Mouse (Mus musculus): ENCODE measurements around the gene Pappa2. TPM values are rescaled to one million over a fixed set of nuclear protein-coding genes. Genes with fewer than 3 reads are reported as not detected.

The Pappa2 gene
- polyA plus RNA-seq, 1 experiment from 2014 or later: 1.1 TPM

DNA sequence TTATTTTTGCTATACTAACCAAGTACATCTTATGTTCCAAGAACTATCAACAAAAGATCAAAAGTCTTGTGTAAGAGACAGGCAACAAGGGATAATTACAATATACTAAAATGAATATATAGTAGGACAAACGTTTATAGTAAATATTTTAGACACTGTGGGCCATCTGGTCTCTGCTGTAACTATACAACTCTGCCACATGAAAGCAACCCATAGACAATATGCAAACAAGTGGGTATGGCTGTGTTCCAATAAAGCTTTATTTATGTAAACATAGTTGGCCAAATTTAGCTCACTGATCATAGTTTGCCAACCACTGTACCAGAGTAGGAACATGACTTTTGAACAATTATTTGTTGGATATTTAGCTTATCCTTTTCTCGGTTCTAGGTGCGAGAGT is 50.9 kb downstream of the Pappa2 start:
- no peaks in the 10 kb centered on the region for H3K27me3 ChIP-seq (ENCODE audit: control insufficient read depth, insufficient read depth, low read length)
- no peak overlapping the region for H3K4me3 ChIP-seq (replicated peaks; ENCODE audit: low read depth, low read length)
- H3K9me3 ChIP-seq (ENCODE audit: control insufficient read depth, low read length): no peaks in the 10 kb centered on the region
- WGBS: 79% methylated on average over 3 of the region's 3 CpGs
- H3K36me3 ChIP-seq (ENCODE audit: control insufficient read depth, insufficient read depth, low read length): no peaks in the 10 kb centered on the region
- no peaks in the 10 kb centered on the region for H3K4me1 ChIP-seq (ENCODE audit: control insufficient read depth, insufficient read depth, low read length)
- ATAC-seq (ENCODE audit: low FRiP score, low TSS enrichment) (no peak), DNase-seq (no peak)
- no peak overlapping the region for H3K4me2 ChIP-seq (ENCODE audit: low read length)
- no peak overlapping the region for H3K9ac ChIP-seq (replicated peaks; ENCODE audit: low read length)
- H3K27ac ChIP-seq (replicated peaks; ENCODE audit: low read depth, low read length): no peak overlapping the region

DNA sequence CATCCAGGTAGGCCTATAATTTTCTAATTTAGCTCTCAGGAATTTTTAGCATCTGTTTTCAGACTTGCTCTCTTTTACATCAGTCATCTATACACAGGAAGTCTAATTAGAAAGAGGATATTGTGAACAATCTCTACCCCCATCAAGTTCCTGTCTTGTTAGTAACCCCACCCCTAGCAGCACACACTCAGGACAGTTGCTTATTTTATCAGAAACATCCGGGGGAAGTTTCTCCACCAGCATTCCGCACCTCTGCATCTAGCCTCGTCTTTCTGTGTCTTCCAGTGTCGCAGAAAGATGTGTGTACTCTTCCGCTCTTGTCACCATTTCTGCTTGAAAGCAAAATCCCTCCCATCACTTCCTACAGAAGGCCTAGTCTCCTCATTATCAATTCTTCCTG is 59.8 kb downstream of the Pappa2 start:
- Histone ChIP-seq H3K4me1 (ENCODE audit: control insufficient read depth, insufficient read depth, low read length) (no peaks in the 10 kb centered on the region), H3K4me2 (ENCODE audit: low read length) (no peak overlapping the region), H3K9me3 (ENCODE audit: control insufficient read depth, low read length) (no peaks in the 10 kb centered on the region)

DNA sequence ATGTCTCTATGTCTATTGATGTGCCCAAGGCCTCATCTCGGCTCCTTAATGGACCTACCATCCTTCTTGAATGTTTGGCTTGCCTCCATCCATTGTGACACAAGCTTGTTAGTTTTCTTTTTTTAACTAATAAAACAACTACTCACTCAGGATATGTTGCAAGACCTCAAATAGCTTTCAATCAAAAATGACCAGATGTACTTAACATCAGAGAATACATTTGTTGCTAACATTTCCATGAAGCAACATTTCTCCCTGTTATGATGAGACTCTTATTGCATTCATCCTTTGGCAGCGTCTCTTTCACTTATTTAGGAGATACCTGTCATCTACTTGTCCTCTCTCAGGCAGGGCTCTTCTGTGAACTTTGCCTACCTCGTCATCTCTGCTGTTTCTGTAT is 61.4 kb downstream of the Pappa2 start:
- DNase-seq: no peak
- no peak for ATAC-seq (ENCODE audit: low FRiP score, low TSS enrichment)
- Histone ChIP-seq H3K27ac (replicated peaks; ENCODE audit: low read depth, low read length) (no peak overlapping the region), H3K9me3 (ENCODE audit: control insufficient read depth, low read length) (no peaks in the 10 kb centered on the region), H3K9ac (replicated peaks; ENCODE audit: low read length) (no peak overlapping the region), H3K4me3 (replicated peaks; ENCODE audit: low read depth, low read length) (no peak overlapping the region), H3K4me1 (ENCODE audit: control insufficient read depth, insufficient read depth, low read length) (no peaks in the 10 kb centered on the region), H3K36me3 (ENCODE audit: control insufficient read depth, insufficient read depth, low read length) (no peaks in the 10 kb centered on the region), H3K27me3 (ENCODE audit: control insufficient read depth, insufficient read depth, low read length) (no peaks in the 10 kb centered on the region), H3K4me2 (ENCODE audit: low read length) (no peak overlapping the region)
- WGBS: 84% methylated on average over 3 of the region's 3 CpGs

More for the DNA sequence above, 59.8 kb downstream of the Pappa2 start:
- 90% methylated on average over 5 of the region's 5 CpGs for WGBS
- DNase-seq (no peak), ATAC-seq (ENCODE audit: low FRiP score, low TSS enrichment) (no peak)
- no peaks in the 10 kb centered on the region for H3K27me3 ChIP-seq (ENCODE audit: control insufficient read depth, insufficient read depth, low read length)
- no peak overlapping the region for H3K9ac ChIP-seq (replicated peaks; ENCODE audit: low read length)
- H3K27ac ChIP-seq (replicated peaks; ENCODE audit: low read depth, low read length): no peak overlapping the region
- no peak overlapping the region for H3K4me3 ChIP-seq (replicated peaks; ENCODE audit: low read depth, low read length)
- H3K36me3 ChIP-seq (ENCODE audit: control insufficient read depth, insufficient read depth, low read length): no peaks in the 10 kb centered on the region

DNA sequence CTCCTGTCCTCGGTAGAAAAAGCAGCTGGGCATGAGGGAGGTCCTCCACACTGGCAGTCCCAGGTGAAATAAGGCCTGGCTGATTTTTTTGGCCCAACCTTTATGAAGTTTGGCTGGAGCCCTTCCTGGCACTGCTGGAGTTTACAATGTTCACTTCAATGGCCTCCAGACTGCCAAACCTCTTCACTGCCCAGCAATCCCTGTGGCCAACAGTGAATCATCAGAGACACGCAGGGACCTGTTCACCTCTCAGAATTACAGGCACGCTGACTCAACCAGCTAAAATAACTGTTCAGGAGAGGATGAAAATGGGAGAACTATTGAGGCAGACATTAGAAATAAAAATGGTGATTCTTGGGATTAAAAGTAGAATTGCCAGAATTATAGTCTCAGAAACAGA is 63.2 kb downstream of the Pappa2 start:
- no peak overlapping the region for H3K9ac ChIP-seq (replicated peaks; ENCODE audit: low read length)
- H3K4me2 ChIP-seq (ENCODE audit: low read length): no peak overlapping the region
- no peaks in the 10 kb centered on the region for H3K9me3 ChIP-seq (ENCODE audit: control insufficient read depth, low read length)
- 90% methylated on average over 3 of the region's 3 CpGs for WGBS
- H3K27ac ChIP-seq (replicated peaks; ENCODE audit: low read depth, low read length): no peak overlapping the region
- no peaks in the 10 kb centered on the region for H3K36me3 ChIP-seq (ENCODE audit: control insufficient read depth, insufficient read depth, low read length)
- no peaks in the 10 kb centered on the region for H3K27me3 ChIP-seq (ENCODE audit: control insufficient read depth, insufficient read depth, low read length)
- no peak for DNase-seq
- no peak for ATAC-seq (ENCODE audit: low FRiP score, low TSS enrichment)
- no peak overlapping the region for H3K4me3 ChIP-seq (replicated peaks; ENCODE audit: low read depth, low read length)
- no peaks in the 10 kb centered on the region for H3K4me1 ChIP-seq (ENCODE audit: control insufficient read depth, insufficient read depth, low read length)

DNA sequence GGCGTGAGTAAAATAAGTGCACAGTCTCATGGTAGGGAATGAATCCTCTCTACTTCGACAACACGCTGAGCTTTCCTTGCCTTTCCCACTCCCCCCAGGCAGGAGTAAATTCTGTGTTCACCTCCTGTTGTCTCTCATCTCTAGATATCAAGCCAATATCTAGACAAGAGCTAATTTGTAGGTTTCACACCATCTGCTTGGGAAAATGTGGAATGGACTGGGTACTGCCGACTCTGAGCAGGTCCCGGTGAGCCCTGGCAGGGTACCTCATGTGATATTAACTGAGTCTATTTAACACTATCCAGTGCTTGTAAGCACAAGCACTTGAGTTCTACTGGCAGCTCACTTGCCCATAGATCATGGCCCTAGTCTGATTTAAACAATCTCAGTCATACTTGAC is 64.7 kb downstream of the Pappa2 start:
- WGBS: 95% methylated on average over 5 of the region's 5 CpGs
- no peak for ATAC-seq (ENCODE audit: low FRiP score, low TSS enrichment)

DNA sequence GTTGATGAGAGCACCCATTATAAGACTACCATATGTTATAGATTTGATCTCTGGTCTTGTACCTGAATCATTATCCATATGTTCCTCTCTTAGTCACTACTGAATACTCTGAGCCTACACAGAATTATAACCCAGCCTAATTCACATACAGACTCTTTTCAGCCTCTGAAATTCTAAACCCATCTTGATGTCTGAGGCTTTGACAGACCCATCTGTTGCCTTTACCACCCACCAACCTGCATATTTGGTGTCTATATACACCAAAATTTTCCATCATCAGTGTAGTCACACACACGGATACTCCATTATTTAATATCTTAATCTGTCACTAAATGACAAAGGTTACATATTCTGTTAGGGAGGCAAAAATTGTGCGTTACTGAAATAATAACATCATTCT is 69.6 kb downstream of the Pappa2 start:
- ATAC-seq (ENCODE audit: low FRiP score, low TSS enrichment): no peak
- H3K27me3 ChIP-seq (ENCODE audit: control insufficient read depth, insufficient read depth, low read length): no peaks in the 10 kb centered on the region

More for the DNA sequence above, 64.7 kb downstream of the Pappa2 start:
- no peak for DNase-seq
- Histone ChIP-seq H3K27ac (replicated peaks; ENCODE audit: low read depth, low read length) (no peak overlapping the region), H3K36me3 (ENCODE audit: control insufficient read depth, insufficient read depth, low read length) (no peaks in the 10 kb centered on the region), H3K4me1 (ENCODE audit: control insufficient read depth, insufficient read depth, low read length) (no peaks in the 10 kb centered on the region), H3K4me3 (replicated peaks; ENCODE audit: low read depth, low read length) (no peak overlapping the region), H3K9ac (replicated peaks; ENCODE audit: low read length) (no peak overlapping the region), H3K4me2 (ENCODE audit: low read length) (no peak overlapping the region), H3K9me3 (ENCODE audit: control insufficient read depth, low read length) (no peaks in the 10 kb centered on the region), H3K27me3 (ENCODE audit: control insufficient read depth, insufficient read depth, low read length) (no peaks in the 10 kb centered on the region)

DNA sequence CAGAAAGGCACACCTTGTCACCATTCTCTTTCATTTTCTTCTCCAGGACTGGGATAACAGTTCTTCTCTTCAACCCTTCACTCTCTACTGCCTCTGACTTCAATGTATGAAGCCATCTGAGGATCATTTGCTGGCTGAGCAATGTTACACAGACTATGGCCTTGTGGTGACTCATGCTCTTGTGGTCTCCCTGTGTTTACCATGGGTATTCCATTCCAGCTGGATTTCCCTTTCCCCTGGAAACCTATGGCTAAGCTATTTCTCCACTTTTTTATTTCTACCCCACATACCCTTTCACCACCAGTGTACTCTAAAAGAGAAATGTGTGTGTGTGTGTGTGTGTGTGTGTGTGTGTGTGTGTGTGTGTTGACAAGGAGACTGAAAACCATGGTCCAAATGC is 83.0 kb downstream of the Pappa2 start:
- Histone ChIP-seq H3K9me3 (ENCODE audit: control insufficient read depth, low read length) (no peaks in the 10 kb centered on the region), H3K9ac (replicated peaks; ENCODE audit: low read length) (no peak overlapping the region), H3K27ac (replicated peaks; ENCODE audit: low read depth, low read length) (no peak overlapping the region), H3K36me3 (ENCODE audit: control insufficient read depth, insufficient read depth, low read length) (no peaks in the 10 kb centered on the region), H3K4me1 (ENCODE audit: control insufficient read depth, insufficient read depth, low read length) (no peaks in the 10 kb centered on the region), H3K4me2 (ENCODE audit: low read length) (no peak overlapping the region), H3K27me3 (ENCODE audit: control insufficient read depth, insufficient read depth, low read length) (no peaks in the 10 kb centered on the region), H3K4me3 (replicated peaks; ENCODE audit: low read depth, low read length) (no peak overlapping the region)
- DNase-seq (no peak), ATAC-seq (ENCODE audit: low FRiP score, low TSS enrichment) (no peak)

More for the DNA sequence above, 69.6 kb downstream of the Pappa2 start:
- no peaks in the 10 kb centered on the region for H3K36me3 ChIP-seq (ENCODE audit: control insufficient read depth, insufficient read depth, low read length)
- no peaks in the 10 kb centered on the region for H3K4me1 ChIP-seq (ENCODE audit: control insufficient read depth, insufficient read depth, low read length)
- H3K4me3 ChIP-seq (replicated peaks; ENCODE audit: low read depth, low read length): no peak overlapping the region
- no peak for DNase-seq
- no peaks in the 10 kb centered on the region for H3K9me3 ChIP-seq (ENCODE audit: control insufficient read depth, low read length)
- H3K4me2 ChIP-seq (ENCODE audit: low read length): no peak overlapping the region
- H3K27ac ChIP-seq (replicated peaks; ENCODE audit: low read depth, low read length): no peak overlapping the region
- H3K9ac ChIP-seq (replicated peaks; ENCODE audit: low read length): no peak overlapping the region
- 92% methylated on average over 2 of the region's 2 CpGs for WGBS

DNA sequence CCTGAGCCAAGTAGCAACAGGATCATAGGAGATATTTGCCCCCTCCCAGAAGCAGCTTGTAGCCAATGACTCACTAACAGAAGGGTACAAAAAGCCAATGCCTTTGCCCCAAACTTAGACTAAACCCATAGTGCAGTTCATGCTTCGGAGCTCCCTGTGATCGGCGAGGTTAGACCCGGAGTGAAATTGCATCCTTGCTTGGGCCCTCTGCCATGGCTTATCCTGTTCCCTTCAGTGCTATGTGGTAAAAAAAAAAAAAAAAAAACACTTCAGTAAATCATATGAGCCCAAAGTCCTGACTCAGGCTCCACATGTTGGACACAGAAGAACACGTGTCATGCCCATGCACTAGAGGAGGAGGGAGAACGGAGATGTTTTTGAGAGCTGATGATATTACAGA is 85.8 kb downstream of the Pappa2 start:
- ATAC-seq (ENCODE audit: low FRiP score, low TSS enrichment) (no peak), DNase-seq (no peak)
- no peak overlapping the region for H3K4me2 ChIP-seq (ENCODE audit: low read length)
- H3K36me3 ChIP-seq (ENCODE audit: control insufficient read depth, insufficient read depth, low read length): no peaks in the 10 kb centered on the region
- H3K4me1 ChIP-seq (ENCODE audit: control insufficient read depth, insufficient read depth, low read length): no peaks in the 10 kb centered on the region
- H3K9ac ChIP-seq (replicated peaks; ENCODE audit: low read length): no peak overlapping the region
- no peaks in the 10 kb centered on the region for H3K27me3 ChIP-seq (ENCODE audit: control insufficient read depth, insufficient read depth, low read length)
- H3K27ac ChIP-seq (replicated peaks; ENCODE audit: low read depth, low read length): no peak overlapping the region
- WGBS: 92% methylated on average over 6 of the region's 6 CpGs
- no peak overlapping the region for H3K4me3 ChIP-seq (replicated peaks; ENCODE audit: low read depth, low read length)
- no peaks in the 10 kb centered on the region for H3K9me3 ChIP-seq (ENCODE audit: control insufficient read depth, low read length)

DNA sequence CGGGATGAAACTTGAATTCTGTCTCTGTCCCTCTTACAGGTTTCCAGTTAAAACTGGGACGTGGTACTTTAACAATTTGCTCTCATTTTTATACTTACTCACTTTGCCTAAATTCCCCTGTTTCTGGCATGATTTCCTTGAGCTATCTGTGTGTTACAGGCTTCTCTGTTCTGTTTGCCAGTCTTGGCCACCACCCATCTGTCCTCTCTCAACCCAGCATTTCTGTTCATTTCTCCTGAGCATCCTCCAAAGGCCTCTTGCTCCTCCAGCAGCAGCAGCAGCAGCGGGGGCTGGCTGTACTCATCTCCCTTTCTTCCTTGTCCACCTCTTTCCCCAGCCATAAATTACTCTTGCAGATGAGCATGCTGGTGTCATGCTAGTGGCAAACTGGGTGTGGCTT is 104.8 kb downstream of the Pappa2 start:
- no peak for ATAC-seq (ENCODE audit: low FRiP score, low TSS enrichment)

More for the DNA sequence above, 104.8 kb downstream of the Pappa2 start:
- Histone ChIP-seq H3K9ac (replicated peaks; ENCODE audit: low read length) (no peak overlapping the region), H3K4me3 (replicated peaks; ENCODE audit: low read depth, low read length) (no peak overlapping the region), H3K27me3 (ENCODE audit: control insufficient read depth, insufficient read depth, low read length) (no peaks in the 10 kb centered on the region), H3K27ac (replicated peaks; ENCODE audit: low read depth, low read length) (no peak overlapping the region), H3K4me1 (ENCODE audit: control insufficient read depth, insufficient read depth, low read length) (no peaks in the 10 kb centered on the region), H3K36me3 (ENCODE audit: control insufficient read depth, insufficient read depth, low read length) (no peaks in the 10 kb centered on the region), H3K4me2 (ENCODE audit: low read length) (no peak overlapping the region), H3K9me3 (ENCODE audit: control insufficient read depth, low read length) (no peaks in the 10 kb centered on the region)
- 89% methylated on average over 3 of the region's 3 CpGs for WGBS
- no peak for DNase-seq

Data from midbrain, embryonic 14.5 days (tissue).